Mouse (Mus musculus): ENCODE results near the gene Cobl.

- TF ChIP-seq GATA1 (IDR thresholded peaks at IDR 0.05; ENCODE audit: low read length), result no peak
- TF ChIP-seq TAL1 (IDR thresholded peaks at IDR 0.05; ENCODE audit: low read length), result no peak
These were observed 30.2 kb downstream of the Cobl start for GRCm38 (mm10) chr11:12434597-12434996.
